17 mouse cellular contexts compared by ENCODE assay signal in the genomic region with DNA sequence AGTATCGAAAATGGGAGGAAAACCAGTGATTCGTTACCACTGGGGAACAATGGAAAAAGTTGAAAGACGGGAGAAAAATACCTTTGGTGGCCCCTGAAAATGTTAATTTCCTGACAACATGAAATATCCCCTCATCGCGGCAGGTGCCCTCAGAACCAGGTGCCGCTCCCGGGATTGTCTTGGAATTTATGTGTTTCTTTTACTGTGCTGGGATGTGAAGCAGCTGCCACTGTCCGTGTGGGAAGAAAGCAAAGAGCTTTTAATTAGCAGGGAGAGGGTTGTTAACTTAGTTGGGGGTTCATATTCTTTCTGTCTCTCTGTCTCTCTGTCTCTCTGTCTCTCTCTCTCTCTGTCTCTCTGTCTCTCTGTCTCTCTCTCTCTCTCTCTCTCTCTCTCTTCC.
DNase-seq lines count a peak whose midpoint lies in the region; ATAC-seq and TF ChIP-seq lines count a peak whose summit lies in the region.
"Had no signal": no experiment of that assay in that cellular context is flagged by ENCODE, and none has a peak within 500 bp of the region (broad histone marks: within the 10 kb centered on the region; RNA-seq: fewer than 3 reads in every experiment).

No protein-coding gene starts in this region.

- H3K36me3 ChIP-seq in midbrain, embryonic 13.5 days: no peaks in the 10 kb centered on the region
- no peaks in the 10 kb centered on the region for H3K36me3 ChIP-seq in midbrain, embryonic 10.5 days
- no peaks in the 10 kb centered on the region for H3K36me3 ChIP-seq in forebrain, postnatal 0 days (ENCODE audit: insufficient read depth)
- no peaks in the 10 kb centered on the region for H3K36me3 ChIP-seq in hindbrain, embryonic 16.5 days (ENCODE audit: control insufficient read depth, insufficient read depth, low read length)
- H3K36me3 ChIP-seq in neural tube, embryonic 14.5 days (ENCODE audit: control insufficient read depth, insufficient read depth, low read length): no peaks in the 10 kb centered on the region
- H3K36me3 ChIP-seq: limb, embryonic 15.5 days; liver, embryonic 15.5 days had no signal

- ATAC-seq in midbrain, embryonic 13.5 days: no peak
- ATAC-seq in forebrain, postnatal 0 days: no peak
- ATAC-seq in hindbrain, embryonic 16.5 days: no peak
- peak; percentile 65; the same call in 1 of the 2 replicates for ATAC-seq in neural tube, embryonic 14.5 days (ENCODE audit: low read depth)
- ATAC-seq: lung, postnatal 0 days had no signal

- H3K9me3 ChIP-seq in midbrain, embryonic 13.5 days: no peaks in the 10 kb centered on the region
- no peaks in the 10 kb centered on the region for H3K9me3 ChIP-seq in midbrain, embryonic 10.5 days (replicated peaks)
- H3K9me3 ChIP-seq in forebrain, postnatal 0 days (ENCODE audit: low read length): no peaks in the 10 kb centered on the region
- no peaks in the 10 kb centered on the region for H3K9me3 ChIP-seq in hindbrain, embryonic 16.5 days (ENCODE audit: control insufficient read depth, low read length)
- H3K9me3 ChIP-seq in neural tube, embryonic 14.5 days (ENCODE audit: control insufficient read depth, low read length): no peaks in the 10 kb centered on the region
- H3K9me3 ChIP-seq: limb, embryonic 15.5 days; liver, embryonic 15.5 days had no signal

- H3K4me2 ChIP-seq in midbrain, embryonic 13.5 days (replicated peaks): peak overlapping the region; percentile 21
- 0 out of 2 replicates have a peak overlapping the region, but pooled peaks have one; percentile 15 for H3K4me2 ChIP-seq in forebrain, postnatal 0 days (ENCODE audit: low read depth)
- peak overlapping the region; percentile 30 for H3K4me2 ChIP-seq in hindbrain, embryonic 16.5 days (ENCODE audit: low read length)
- peak overlapping the region; percentile 43; the same call in 1 of the 2 replicates for H3K4me2 ChIP-seq in neural tube, embryonic 14.5 days (ENCODE audit: low read depth, low read length)
- H3K4me2 ChIP-seq: heart, embryonic 11.5 days; limb, embryonic 15.5 days; liver, embryonic 15.5 days had no signal

- WGBS in midbrain, embryonic 13.5 days: 48% methylated on average over 8 of the region's 8 CpGs
- 60% methylated on average over 8 of the region's 8 CpGs for WGBS in midbrain, embryonic 10.5 days
- WGBS in forebrain, postnatal 0 days: 39% methylated on average over 8 of the region's 8 CpGs
- WGBS in hindbrain, embryonic 16.5 days: 27% methylated on average over 8 of the region's 8 CpGs
- WGBS in neural tube, embryonic 14.5 days: 17% methylated on average over 8 of the region's 8 CpGs

- no peak overlapping the region for H3K27ac ChIP-seq in midbrain, embryonic 13.5 days
- no peak overlapping the region for H3K27ac ChIP-seq in midbrain, embryonic 10.5 days (replicated peaks)
- no peak overlapping the region for H3K27ac ChIP-seq in forebrain, postnatal 0 days (ENCODE audit: low read depth, low read length)
- no peak overlapping the region for H3K27ac ChIP-seq in hindbrain, embryonic 16.5 days (ENCODE audit: low read depth, low read length)
- no peak overlapping the region for H3K27ac ChIP-seq in neural tube, embryonic 14.5 days (ENCODE audit: low read depth, low read length)
- H3K27ac ChIP-seq: limb, embryonic 15.5 days; liver, embryonic 15.5 days; stomach, postnatal 0 days had no signal

- H3K9ac ChIP-seq in midbrain, embryonic 13.5 days (replicated peaks): no peak overlapping the region
- no peak overlapping the region for H3K9ac ChIP-seq in forebrain, postnatal 0 days
- H3K9ac ChIP-seq in hindbrain, embryonic 16.5 days (ENCODE audit: low read depth, low read length): no peak overlapping the region
- H3K9ac ChIP-seq in neural tube, embryonic 14.5 days (replicated peaks; ENCODE audit: low read depth, low read length): no peak overlapping the region; the same call in 1 of the 2 replicates
- H3K9ac ChIP-seq: limb, embryonic 15.5 days; liver, embryonic 15.5 days had no signal

- no peak for TF ChIP-seq CTCF in forebrain, postnatal 0 days (IDR thresholded peaks at IDR 0.05; ENCODE audit: low read depth)

- H3K27me3 ChIP-seq in midbrain, embryonic 13.5 days: no peaks in the 10 kb centered on the region
- H3K27me3 ChIP-seq in midbrain, embryonic 10.5 days (ENCODE audit: low read depth, poor library complexity, severe bottlenecking): no peaks in the 10 kb centered on the region
- no peaks in the 10 kb centered on the region for H3K27me3 ChIP-seq in forebrain, postnatal 0 days (ENCODE audit: insufficient read depth, low read length)
- no peaks in the 10 kb centered on the region for H3K27me3 ChIP-seq in hindbrain, embryonic 16.5 days (replicated peaks; ENCODE audit: control insufficient read depth, insufficient read depth, low read length)
- no peaks in the 10 kb centered on the region for H3K27me3 ChIP-seq in neural tube, embryonic 14.5 days (ENCODE audit: control insufficient read depth, insufficient read depth, low read length)
- H3K27me3 ChIP-seq: limb, embryonic 15.5 days; liver, embryonic 15.5 days had no signal

- peaks cover 6% of the 10 kb centered on the region; the same call in 1 of the 2 replicates for H3K4me1 ChIP-seq in midbrain, embryonic 13.5 days (replicated peaks)
- no peaks in the 10 kb centered on the region for H3K4me1 ChIP-seq in midbrain, embryonic 10.5 days
- H3K4me1 ChIP-seq in forebrain, postnatal 0 days (ENCODE audit: insufficient read depth): no peaks in the 10 kb centered on the region
- no peaks in the 10 kb centered on the region for H3K4me1 ChIP-seq in hindbrain, embryonic 16.5 days (ENCODE audit: control insufficient read depth, insufficient read depth, low read depth, low read length)
- no peaks in the 10 kb centered on the region for H3K4me1 ChIP-seq in neural tube, embryonic 14.5 days (ENCODE audit: control insufficient read depth, insufficient read depth, low read length)
- H3K4me1 ChIP-seq: limb, embryonic 15.5 days; liver, embryonic 15.5 days had no signal

- H3K4me3 ChIP-seq in midbrain, embryonic 13.5 days (replicated peaks): no peak overlapping the region; the same call in 1 of the 2 replicates
- no peak overlapping the region for H3K4me3 ChIP-seq in midbrain, embryonic 10.5 days
- H3K4me3 ChIP-seq in forebrain, postnatal 0 days (ENCODE audit: low read depth, low read length): no peak overlapping the region; the same call in 1 of the 2 replicates
- H3K4me3 ChIP-seq in hindbrain, embryonic 16.5 days (ENCODE audit: low read length): peak overlapping the region; percentile 15; the same call in 1 of the 2 replicates
- H3K4me3 ChIP-seq in neural tube, embryonic 14.5 days (ENCODE audit: low read depth, low read length): no peak overlapping the region
- H3K4me3 ChIP-seq: limb, embryonic 15.5 days; liver, embryonic 15.5 days had no signal

- DNase-seq in midbrain, embryonic 10.5 days (ENCODE audit: low spot score): no peak
- DNase-seq in forebrain, postnatal 0 days: no peak
- no peak for DNase-seq in thymus, postnatal 10 days (ENCODE audit: low spot score in 2 of 2)
- no peak for DNase-seq in adrenal gland, postnatal 36 days
- DNase-seq: cerebellum, adult 8-10 months; heart, postnatal 4 days; kidney, adult 11 months; kidney, postnatal 10 days; right cerebral cortex, adult 18-20 months had no signal
